20 mouse cellular contexts compared by ENCODE assay signal in the genomic region with DNA sequence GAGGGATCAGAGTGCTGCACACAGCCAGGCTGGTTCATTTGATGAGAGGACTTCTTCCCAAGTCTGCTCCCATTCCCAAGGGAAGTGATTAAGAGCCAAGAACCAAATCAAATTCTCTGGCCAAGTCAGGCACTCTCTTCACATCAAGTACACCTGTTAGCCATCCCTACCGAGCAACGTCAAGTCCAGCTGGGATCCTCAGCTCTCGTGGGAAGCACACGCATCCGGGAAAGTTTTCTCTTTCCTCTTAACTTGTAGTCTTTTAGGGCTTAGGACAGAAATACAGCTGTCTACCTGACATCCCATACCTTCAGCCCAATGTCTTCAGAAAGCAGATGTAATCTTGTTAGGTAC. TPM values are rescaled to one million over a fixed set of nuclear protein-coding genes. Genes with fewer than 3 reads are reported as not detected.
A peak's percentile ranks its signal among the peaks of the same experiment; 100 is the strongest.
DNase-seq lines count a peak whose midpoint lies in the region; ATAC-seq lines count a peak whose summit lies in the region.
"Had no signal": no experiment of that assay in that cellular context is flagged by ENCODE, and none has a peak within 500 bp of the region (broad histone marks: within the 10 kb centered on the region; RNA-seq: fewer than 3 reads in every experiment).

No protein-coding gene starts in this region.

- DNase-seq in forebrain, embryonic 14.5 days (ENCODE audit: low spot score), result no peak
- DNase-seq in limb, embryonic 11.5 days (ENCODE audit: low spot score), result no peak
- DNase-seq in limb, embryonic 10.5 days (ENCODE audit: low spot score), result no peak
- no peak for DNase-seq in frontal cortex, postnatal 10 days (ENCODE audit: low spot score in 2 of 2)
- DNase-seq in ovary, postnatal 14 days (ENCODE audit: low spot score), result no peak
- DNase-seq: cerebellum, adult 11 months; gastrocnemius, postnatal 10 days; heart, adult 18-20 months; heart, postnatal 10 days; liver, embryonic 13.5 days; thymus, adult 18-20 months had no signal

- no peak for ATAC-seq in forebrain, embryonic 14.5 days
- no peak for ATAC-seq in forebrain, embryonic 15.5 days (replicated peaks)
- no peak for ATAC-seq in limb, embryonic 11.5 days (ENCODE audit: insufficient number of reproducible peaks, low FRiP score, low TSS enrichment, low read depth)
- ATAC-seq in limb, embryonic 12.5 days (ENCODE audit: insufficient number of reproducible peaks, insufficient read depth, low FRiP score, low TSS enrichment, low read depth), result no peak
- no peak for ATAC-seq in neural tube, embryonic 13.5 days (ENCODE audit: low read depth)
- ATAC-seq: intestine, embryonic 15.5 days had no signal

- peak overlapping the region; percentile 29; the same call in 1 of the 2 replicates for H3K9ac ChIP-seq in forebrain, embryonic 14.5 days (ENCODE audit: low read length)
- H3K9ac ChIP-seq in forebrain, embryonic 15.5 days (replicated peaks), result no peak overlapping the region
- H3K9ac ChIP-seq in limb, embryonic 11.5 days (ENCODE audit: low read length), result no peak overlapping the region
- no peak overlapping the region for H3K9ac ChIP-seq in limb, embryonic 12.5 days (replicated peaks)
- peak overlapping the region; percentile 10; the same call in 1 of the 2 replicates for H3K9ac ChIP-seq in neural tube, embryonic 13.5 days
- H3K9ac ChIP-seq: intestine, embryonic 15.5 days; kidney, embryonic 15.5 days; liver, embryonic 13.5 days had no signal

- H3K4me1 ChIP-seq in forebrain, embryonic 14.5 days (ENCODE audit: control insufficient read depth, insufficient read depth, low read length), result peaks cover 7% of the 10 kb centered on the region
- peaks cover 8% of the 10 kb centered on the region for H3K4me1 ChIP-seq in forebrain, embryonic 15.5 days
- H3K4me1 ChIP-seq in limb, embryonic 11.5 days (ENCODE audit: control insufficient read depth, insufficient read depth, low read length), result peaks cover 8% of the 10 kb centered on the region
- peaks cover 15% of the 10 kb centered on the region for H3K4me1 ChIP-seq in limb, embryonic 10.5 days
- H3K4me1 ChIP-seq in limb, embryonic 12.5 days (replicated peaks), result peaks cover 24% of the 10 kb centered on the region
- peaks cover 25% of the 10 kb centered on the region for H3K4me1 ChIP-seq in neural tube, embryonic 13.5 days (replicated peaks)
- H3K4me1 ChIP-seq: intestine, embryonic 15.5 days; liver, embryonic 13.5 days had no signal

- 40% methylated on average over 5 of the region's 5 CpGs for WGBS in forebrain, embryonic 14.5 days
- 36% methylated on average over 5 of the region's 5 CpGs for WGBS in forebrain, embryonic 15.5 days
- 28% methylated on average over 5 of the region's 5 CpGs for WGBS in limb, embryonic 11.5 days
- 31% methylated on average over 5 of the region's 5 CpGs for WGBS in limb, embryonic 10.5 days
- WGBS in limb, embryonic 12.5 days, result 20% methylated on average over 5 of the region's 5 CpGs
- 38% methylated on average over 5 of the region's 5 CpGs for WGBS in neural tube, embryonic 13.5 days

- no peak overlapping the region for H3K27ac ChIP-seq in forebrain, embryonic 14.5 days (ENCODE audit: low read depth, low read length)
- no peak overlapping the region for H3K27ac ChIP-seq in forebrain, embryonic 15.5 days (replicated peaks)
- H3K27ac ChIP-seq in limb, embryonic 11.5 days (replicated peaks; ENCODE audit: low read depth, low read length), result no peak overlapping the region
- H3K27ac ChIP-seq in limb, embryonic 10.5 days, result no peak overlapping the region
- no peak overlapping the region for H3K27ac ChIP-seq in limb, embryonic 12.5 days
- H3K27ac ChIP-seq in neural tube, embryonic 13.5 days (replicated peaks), result no peak overlapping the region
- H3K27ac ChIP-seq: intestine, embryonic 15.5 days; kidney, embryonic 15.5 days; liver, embryonic 13.5 days had no signal

- no peaks in the 10 kb centered on the region for H3K36me3 ChIP-seq in forebrain, embryonic 14.5 days (ENCODE audit: control insufficient read depth, insufficient read depth, low read length)
- no peaks in the 10 kb centered on the region for H3K36me3 ChIP-seq in forebrain, embryonic 15.5 days
- no peaks in the 10 kb centered on the region for H3K36me3 ChIP-seq in limb, embryonic 11.5 days (ENCODE audit: control insufficient read depth, insufficient read depth, low read length)
- no peaks in the 10 kb centered on the region for H3K36me3 ChIP-seq in limb, embryonic 10.5 days
- no peaks in the 10 kb centered on the region for H3K36me3 ChIP-seq in limb, embryonic 12.5 days
- H3K36me3 ChIP-seq in neural tube, embryonic 13.5 days, result no peaks in the 10 kb centered on the region
- H3K36me3 ChIP-seq: intestine, embryonic 15.5 days; kidney, embryonic 15.5 days; liver, embryonic 13.5 days had no signal

- H3K4me2 ChIP-seq in forebrain, embryonic 14.5 days (ENCODE audit: low read length), result no peak overlapping the region
- H3K4me2 ChIP-seq in forebrain, embryonic 15.5 days (replicated peaks), result no peak overlapping the region
- peak overlapping the region; percentile 27; the same call in 1 of the 2 replicates for H3K4me2 ChIP-seq in limb, embryonic 11.5 days (ENCODE audit: low read depth, severe bottlenecking)
- H3K4me2 ChIP-seq in limb, embryonic 12.5 days, result 0 out of 2 replicates have a peak overlapping the region, but pooled peaks have one; percentile 50
- peak overlapping the region; percentile 46; the same call in 1 of the 2 replicates for H3K4me2 ChIP-seq in neural tube, embryonic 13.5 days
- H3K4me2 ChIP-seq: intestine, embryonic 15.5 days; liver, embryonic 13.5 days had no signal

- H3K27me3 ChIP-seq in forebrain, embryonic 14.5 days (replicated peaks; ENCODE audit: control insufficient read depth, insufficient read depth, low read length), result no peaks in the 10 kb centered on the region
- no peaks in the 10 kb centered on the region for H3K27me3 ChIP-seq in forebrain, embryonic 15.5 days
- no peaks in the 10 kb centered on the region for H3K27me3 ChIP-seq in limb, embryonic 11.5 days (ENCODE audit: control insufficient read depth, insufficient read depth, low read length)
- H3K27me3 ChIP-seq in limb, embryonic 10.5 days (ENCODE audit: low read depth, poor library complexity, severe bottlenecking), result peaks cover 17% of the 10 kb centered on the region
- peaks cover 17% of the 10 kb centered on the region for H3K27me3 ChIP-seq in limb, embryonic 12.5 days
- 0 out of 2 replicates have a peak, but pooled peaks cover 4% of the 10 kb centered on the region for H3K27me3 ChIP-seq in neural tube, embryonic 13.5 days
- H3K27me3 ChIP-seq: intestine, embryonic 15.5 days had no signal

- no peaks in the 10 kb centered on the region for H3K9me3 ChIP-seq in forebrain, embryonic 14.5 days (replicated peaks; ENCODE audit: control insufficient read depth, low read length)
- H3K9me3 ChIP-seq in forebrain, embryonic 15.5 days, result no peaks in the 10 kb centered on the region
- no peaks in the 10 kb centered on the region for H3K9me3 ChIP-seq in limb, embryonic 11.5 days (ENCODE audit: control insufficient read depth, low read length)
- no peaks in the 10 kb centered on the region for H3K9me3 ChIP-seq in limb, embryonic 10.5 days (replicated peaks)
- no peaks in the 10 kb centered on the region for H3K9me3 ChIP-seq in limb, embryonic 12.5 days
- H3K9me3 ChIP-seq in neural tube, embryonic 13.5 days, result no peaks in the 10 kb centered on the region
- H3K9me3 ChIP-seq: intestine, embryonic 15.5 days; kidney, embryonic 15.5 days; liver, embryonic 13.5 days had no signal

- H3K4me3 ChIP-seq in forebrain, embryonic 14.5 days (ENCODE audit: low read depth, low read length), result no peak overlapping the region
- H3K4me3 ChIP-seq in forebrain, embryonic 15.5 days, result no peak overlapping the region
- no peak overlapping the region for H3K4me3 ChIP-seq in limb, embryonic 11.5 days (ENCODE audit: low read depth, low read length)
- no peak overlapping the region for H3K4me3 ChIP-seq in limb, embryonic 10.5 days
- no peak overlapping the region for H3K4me3 ChIP-seq in limb, embryonic 12.5 days (replicated peaks)
- no peak overlapping the region for H3K4me3 ChIP-seq in neural tube, embryonic 13.5 days
- H3K4me3 ChIP-seq: erythroblast, embryonic 14.5 days; intestine, embryonic 15.5 days; liver, embryonic 13.5 days had no signal

RNA-seq across cellular contexts. Expression of a gene that starts 38.1 kb away (rescaled TPM):
- 0.11 and 0.25 TPM in 2 replicates for polyA plus RNA-seq in forebrain, embryonic 14.5 days (2014; fragmentation: Nextera tagmentation; extraction: Ambion mirVana)
- 0.24 TPM in 1 of 2 replicates, not detected in the other for polyA plus RNA-seq in forebrain, embryonic 15.5 days (2015; fragmentation: Nextera tagmentation; extraction: Ambion mirVana)
- polyA plus RNA-seq in limb, embryonic 11.5 days (2014; fragmentation: Nextera tagmentation; extraction: Ambion mirVana), result 0.08 TPM in 1 of 2 replicates, not detected in the other
- not detected in 2 replicates for polyA plus RNA-seq in limb, embryonic 10.5 days (2016; fragmentation: Nextera tagmentation; extraction: Ambion mirVana)
- polyA plus RNA-seq in limb, embryonic 12.5 days (2016; fragmentation: Nextera tagmentation; extraction: Ambion mirVana), result 0.24 TPM in 1 of 2 replicates, not detected in the other
- 0.11 TPM in 1 of 2 replicates, not detected in the other for polyA plus RNA-seq in neural tube, embryonic 13.5 days (2015; fragmentation: Nextera tagmentation; extraction: Ambion mirVana)
- polyA plus RNA-seq: erythroblast, embryonic 14.5 days; intestine, embryonic 15.5 days; kidney, embryonic 15.5 days had no signal

RNA-seq across cellular contexts. Expression of a gene that starts 53.9 kb away (rescaled TPM):
- polyA plus RNA-seq in forebrain, embryonic 14.5 days (2014; fragmentation: Nextera tagmentation; extraction: Ambion mirVana), result 5.6 and 6.3 TPM in 2 replicates
- polyA plus RNA-seq in forebrain, embryonic 15.5 days (2015; fragmentation: Nextera tagmentation; extraction: Ambion mirVana), result 5.1 and 5.3 TPM in 2 replicates
- polyA plus RNA-seq in limb, embryonic 11.5 days (2014; fragmentation: Nextera tagmentation; extraction: Ambion mirVana), result 26.8 and 27.7 TPM in 2 replicates
- 10.4 and 18.0 TPM in 2 replicates for polyA plus RNA-seq in limb, embryonic 10.5 days (2016; fragmentation: Nextera tagmentation; extraction: Ambion mirVana)
- polyA plus RNA-seq in limb, embryonic 12.5 days (2016; fragmentation: Nextera tagmentation; extraction: Ambion mirVana), result 33.8 and 36.9 TPM in 2 replicates
- 14.2 and 16.8 TPM in 2 replicates for polyA plus RNA-seq in neural tube, embryonic 13.5 days (2015; fragmentation: Nextera tagmentation; extraction: Ambion mirVana)

RNA-seq across cellular contexts. Expression of a gene that starts 55.2 kb away (rescaled TPM):
- not detected in 2 replicates for polyA plus RNA-seq in forebrain, embryonic 14.5 days (2014; fragmentation: Nextera tagmentation; extraction: Ambion mirVana)
- polyA plus RNA-seq in forebrain, embryonic 15.5 days (2015; fragmentation: Nextera tagmentation; extraction: Ambion mirVana), result not detected in 2 replicates
- polyA plus RNA-seq in limb, embryonic 11.5 days (2014; fragmentation: Nextera tagmentation; extraction: Ambion mirVana), result not detected in 2 replicates
- polyA plus RNA-seq in limb, embryonic 10.5 days (2016; fragmentation: Nextera tagmentation; extraction: Ambion mirVana), result not detected in 2 replicates
- not detected in 2 replicates for polyA plus RNA-seq in limb, embryonic 12.5 days (2016; fragmentation: Nextera tagmentation; extraction: Ambion mirVana)
- polyA plus RNA-seq in neural tube, embryonic 13.5 days (2015; fragmentation: Nextera tagmentation; extraction: Ambion mirVana), result not detected in 2 replicates
- polyA plus RNA-seq: brain, embryonic 14.5 days; erythroblast, embryonic 14.5 days; intestine, embryonic 15.5 days; kidney, embryonic 15.5 days; liver, embryonic 13.5 days; lung, embryonic 16.5 days; urinary bladder, adult 2 months had no signal

Comparison
In these comparisons a context has a peak if more than half of its experiments do, and no peak if none do; other contexts are left out.
1. H3K9ac ChIP-seq: peak in forebrain, embryonic 14.5 days (single experiment) and neural tube, embryonic 13.5 days (single experiment); none in forebrain, embryonic 15.5 days (single experiment), limb, embryonic 11.5 days (single experiment) and limb, embryonic 12.5 days (single experiment).
2. H3K4me2 ChIP-seq: peak in limb, embryonic 11.5 days (single experiment), limb, embryonic 12.5 days (single experiment) and neural tube, embryonic 13.5 days (single experiment); none in forebrain, embryonic 14.5 days (single experiment) and forebrain, embryonic 15.5 days (single experiment).